Comparison of ENCODE assay signal across 21 mouse cellular contexts in genomic region chr11:107010447-107010846, GRCm38 (mm10).
"Had no signal": no experiment of that assay in that cellular context is flagged by ENCODE, and none has a peak within 500 bp of the region (broad histone marks: within the 10 kb centered on the region; RNA-seq: fewer than 3 reads in every experiment).

No protein-coding gene starts in this region.

- H3K4me2 ChIP-seq: lung, embryonic 15.5 days; midbrain, embryonic 12.5 days; neural tube, embryonic 13.5 days; neural tube, embryonic 15.5 days; stomach, embryonic 15.5 days had no signal

- ATAC-seq: midbrain, embryonic 16.5 days had no signal

- H3K4me3 ChIP-seq: lung, embryonic 15.5 days; midbrain, embryonic 10.5 days; midbrain, embryonic 12.5 days; myocyte; neural tube, embryonic 13.5 days; neural tube, embryonic 15.5 days; stomach, embryonic 15.5 days had no signal

- H3K9me3 ChIP-seq: lung, embryonic 15.5 days; midbrain, embryonic 10.5 days; midbrain, embryonic 12.5 days; neural tube, embryonic 13.5 days; neural tube, embryonic 15.5 days; stomach, embryonic 15.5 days had no signal

- H3K9ac ChIP-seq: liver, embryonic 14.5 days; lung, embryonic 15.5 days; midbrain, embryonic 12.5 days; neural tube, embryonic 15.5 days; stomach, embryonic 15.5 days had no signal

- H3K36me3 ChIP-seq: lung, embryonic 15.5 days; midbrain, embryonic 10.5 days; midbrain, embryonic 12.5 days; neural tube, embryonic 13.5 days; neural tube, embryonic 15.5 days; stomach, embryonic 15.5 days had no signal

- DNase-seq: lung, postnatal 10 days; lung, postnatal 4 days; midbrain, embryonic 14.5 days; retina, postnatal 1 day; right cerebral cortex, adult 18-20 months; right cerebral cortex, postnatal 25 days; right cerebral cortex, postnatal 4 days; spleen, adult 18-20 months; thymus, adult 2 months; thymus, postnatal 25 days; thymus, postnatal 4 days had no signal

- H3K27me3 ChIP-seq: lung, embryonic 15.5 days; midbrain, embryonic 12.5 days; neural tube, embryonic 13.5 days; neural tube, embryonic 15.5 days; stomach, embryonic 15.5 days had no signal

- H3K27ac ChIP-seq: liver, embryonic 14.5 days; midbrain, embryonic 10.5 days; midbrain, embryonic 12.5 days; neural tube, embryonic 13.5 days; neural tube, embryonic 15.5 days; stomach, embryonic 15.5 days; stomach, postnatal 0 days had no signal
